Mouse (Mus musculus): ENCODE data around the gene Cyp4f16. TPM values are rescaled to one million over a fixed set of nuclear protein-coding genes. Genes with fewer than 3 reads are reported as not detected.
"Not testable (repeated sequence)": the region's sequence is repeated elsewhere in the genome, so short reads cannot be mapped to it uniquely, and the experiment has no call there.

Gene Cyp4f16
- total RNA-seq, 2 experiments from 2014 or later: 4.4 to 4.8 TPM

DNA sequence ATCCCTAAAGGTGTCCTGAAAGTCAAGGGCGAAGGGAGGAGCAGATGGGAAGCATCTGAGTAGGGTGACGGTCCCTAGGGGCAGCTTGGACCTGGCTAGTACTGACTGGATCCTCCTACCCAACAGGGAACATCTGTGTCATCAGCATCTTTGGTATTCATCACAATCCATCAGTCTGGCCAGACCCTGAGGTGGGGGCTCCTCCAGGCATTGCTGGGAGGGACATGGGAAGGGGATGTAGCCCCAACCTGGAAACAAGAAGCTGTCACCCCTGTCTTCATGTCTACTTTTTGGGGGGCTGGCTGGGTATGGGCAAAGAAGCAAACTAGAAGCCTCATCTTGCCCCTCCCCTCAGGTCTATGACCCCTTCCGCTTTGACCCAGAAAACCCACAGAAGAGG, 14.0 kb downstream of the Cyp4f16 start:
- not testable (repeated sequence) for DNase-seq

DNA sequence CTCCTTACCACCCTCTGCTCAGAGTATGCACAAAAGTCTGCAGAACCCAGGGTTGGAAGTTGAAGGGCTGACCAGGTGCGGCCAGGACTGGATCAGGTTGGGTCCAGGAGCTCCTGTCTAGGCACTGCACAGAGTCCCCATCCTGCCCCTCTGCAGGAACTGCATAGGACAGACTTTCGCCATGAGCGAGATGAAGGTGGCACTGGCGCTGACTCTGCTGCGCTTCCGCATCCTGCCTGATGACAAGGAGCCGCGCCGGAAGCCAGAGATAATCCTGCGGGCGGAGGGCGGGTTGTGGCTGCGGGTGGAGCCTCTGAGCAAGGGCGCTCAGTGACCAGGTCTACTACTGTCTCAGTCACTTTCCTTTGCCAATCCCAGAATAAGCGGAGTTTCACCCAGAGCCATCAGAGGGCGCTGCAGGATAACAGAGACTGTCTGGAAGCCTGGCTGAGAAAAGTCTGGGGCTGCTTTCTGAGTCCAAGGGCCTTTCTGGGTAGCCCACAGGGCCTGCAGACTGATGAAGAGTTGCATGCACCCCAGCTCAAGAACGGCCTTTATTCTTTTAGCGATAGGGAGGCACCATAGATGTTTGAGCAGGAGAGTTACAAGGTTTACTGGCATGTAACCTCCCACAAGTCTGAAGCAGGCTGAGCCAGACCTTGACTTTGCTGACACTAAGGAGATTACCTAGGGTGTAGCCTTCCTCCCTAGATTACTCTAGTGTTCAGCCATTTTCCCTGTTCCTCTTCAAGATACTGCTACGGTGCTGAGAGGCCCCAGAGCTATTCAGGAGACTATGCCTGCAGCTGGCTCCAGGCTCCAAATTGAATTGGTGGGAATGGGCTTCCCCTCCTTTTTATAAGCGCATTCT, 14.8 kb downstream of the Cyp4f16 start:
- peak; percentile 42 to 78 for DNase-seq

DNA sequence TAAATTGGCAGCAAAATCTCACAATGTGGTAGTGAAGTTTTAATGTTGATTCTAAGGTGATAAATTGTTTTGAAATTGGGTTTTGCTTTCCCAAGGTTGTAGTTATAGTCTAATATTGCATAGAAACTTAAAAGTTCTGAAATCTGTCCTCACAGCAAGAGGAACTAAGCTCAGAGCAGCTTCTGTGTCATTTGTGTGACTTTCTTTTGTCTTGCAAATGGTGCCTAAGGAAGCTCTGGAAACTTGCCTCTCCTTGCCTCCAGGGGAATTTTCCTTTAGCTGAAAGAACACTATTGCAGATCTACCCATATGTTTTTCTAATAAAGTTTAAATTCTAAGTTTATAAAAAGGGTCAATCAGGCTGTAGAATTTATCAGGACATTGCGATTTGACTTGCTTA, 16.7 kb downstream of the Cyp4f16 start:
- DNase-seq: not testable (repeated sequence)

DNA sequence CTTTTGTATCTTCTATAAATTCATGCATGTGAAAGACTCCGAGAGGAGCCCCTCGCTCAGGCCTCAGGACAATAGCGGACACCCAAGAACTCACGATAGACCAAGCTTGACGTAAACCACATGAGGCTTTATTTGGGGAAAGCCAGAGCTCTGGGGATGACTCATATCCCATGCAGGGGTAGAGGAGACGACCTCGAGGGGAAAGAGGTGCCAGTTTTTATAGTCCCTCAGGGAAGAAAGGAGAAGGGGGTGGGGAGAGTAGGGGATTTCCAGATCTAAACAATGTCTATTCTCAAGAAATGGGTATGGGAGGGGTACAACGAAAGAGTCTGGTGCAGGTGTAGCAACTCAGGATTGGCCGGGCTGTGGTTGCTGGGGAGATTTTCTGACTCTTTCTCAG, 18.0 kb downstream of the Cyp4f16 start:
- not testable (repeated sequence) for DNase-seq

DNA sequence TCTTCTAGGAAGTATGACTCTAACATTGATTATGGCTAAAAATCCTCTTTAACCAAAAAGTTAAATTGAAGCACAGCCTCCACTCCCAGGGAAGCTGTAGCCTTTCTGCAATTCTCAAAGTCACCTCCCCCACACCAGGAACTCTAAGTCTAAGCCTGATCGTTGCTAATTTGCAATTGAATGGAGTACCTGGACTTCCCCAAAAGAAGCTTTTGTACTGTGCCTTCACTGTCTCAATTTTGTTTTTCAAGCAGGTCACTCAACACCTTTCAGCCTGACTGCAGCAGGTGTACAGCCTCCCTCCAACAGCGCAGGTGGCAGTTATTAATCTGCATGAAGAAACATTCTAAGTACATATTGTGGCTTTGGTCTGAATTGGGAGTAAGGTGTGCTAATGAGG, 26.9 kb downstream of the Cyp4f16 start:
- not testable (repeated sequence) for DNase-seq

DNA sequence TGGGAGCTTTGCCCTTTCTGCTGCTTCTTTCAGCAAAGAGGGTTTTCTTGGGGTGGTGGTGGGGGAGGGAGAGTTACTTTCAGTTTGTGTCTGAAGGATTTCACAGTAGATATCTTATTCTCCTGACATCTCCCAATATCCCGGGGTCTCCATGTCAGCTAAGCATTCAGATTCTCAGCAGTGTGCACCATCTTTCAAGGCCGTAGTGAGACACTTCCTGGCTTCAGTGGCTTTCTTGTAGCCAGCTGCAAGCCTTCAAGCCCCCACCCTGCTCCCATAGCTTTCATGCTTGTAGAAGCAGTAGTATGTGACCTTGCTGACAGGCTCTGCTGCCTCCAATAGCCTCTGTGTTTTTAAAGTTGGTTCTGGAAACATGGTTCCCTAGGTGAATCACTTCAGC, 36.9 kb downstream of the Cyp4f16 start:
- not testable (repeated sequence) for DNase-seq

DNA sequence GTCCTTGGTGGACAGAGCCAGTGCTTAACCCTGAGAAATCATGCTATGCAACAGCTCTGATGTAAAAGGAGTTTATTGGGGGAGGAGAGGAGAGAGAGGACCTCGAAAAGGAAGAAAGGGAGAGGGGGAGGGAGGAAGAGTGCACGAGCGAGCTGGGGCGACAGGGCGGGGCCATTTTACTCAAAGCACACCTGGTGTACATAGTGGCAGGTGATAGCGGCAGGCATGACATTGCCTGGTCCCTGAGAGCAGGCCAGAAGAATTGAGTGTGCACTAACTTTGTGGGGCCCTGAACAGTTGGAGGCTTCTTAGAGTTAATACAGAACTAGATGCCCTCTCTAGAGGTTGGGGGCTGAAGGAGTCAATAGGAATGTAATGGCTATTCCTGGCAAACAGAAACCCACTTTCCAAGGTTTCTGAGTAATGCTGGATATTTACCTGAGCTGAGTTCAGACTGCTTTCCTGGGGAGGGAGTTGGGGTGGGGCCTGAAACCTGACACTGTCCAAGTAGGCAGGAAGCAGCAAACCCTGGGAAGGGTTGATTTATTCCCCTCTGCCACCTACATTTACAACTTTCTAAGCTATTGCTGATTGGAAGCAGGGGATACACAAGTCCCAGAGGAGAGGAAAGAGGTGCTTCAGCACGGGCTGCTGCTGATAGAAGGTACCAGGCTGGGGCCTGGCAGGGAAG, 41.3 kb downstream of the Cyp4f16 start:
- no peak for DNase-seq

DNA sequence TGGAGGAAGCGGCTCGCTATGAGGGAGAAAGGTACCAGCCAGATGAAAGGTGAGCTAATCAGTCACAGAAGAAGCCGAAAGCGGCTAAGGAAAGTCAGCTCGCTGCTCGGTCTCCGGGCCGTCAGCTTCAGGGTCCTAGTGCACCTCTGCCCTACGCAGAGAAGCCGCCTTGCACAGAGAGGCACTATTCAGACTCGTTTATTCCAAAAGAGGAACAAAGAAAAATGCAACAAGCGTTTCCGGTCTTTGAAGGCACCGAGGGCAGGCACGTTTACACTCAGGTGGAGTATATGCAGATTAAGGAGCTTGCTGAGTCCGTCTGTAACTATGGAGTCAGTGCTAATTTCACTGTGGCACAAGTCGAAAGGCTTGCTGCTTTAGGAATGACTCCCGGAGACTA, 60.1 kb downstream of the Cyp4f16 start:
- no peak for DNase-seq

Other genes with a start within 250 kb of the Cyp4f16 start
- gene Akap8, start 215.3 kb upstream of the Cyp4f16 start, total RNA-seq (2021): 10 to 100 TPM; 40.2 to 44.3 TPM
- 10 to 100 TPM; 39.1 to 44.6 TPM for gene Akap8l, start 186.0 kb upstream of the Cyp4f16 start, total RNA-seq (2021)
- gene Wiz, start 147.1 kb upstream of the Cyp4f16 start, total RNA-seq (2021): 10 to 100 TPM; 15.0 to 19.0 TPM
- gene Rasal3, start 133.0 kb upstream of the Cyp4f16 start, total RNA-seq (2021): 1 to 10 TPM in 1 of 2 experiments, under 1 TPM in 1; 0.97 to 4.4 TPM
- gene Pglyrp2, start 112.4 kb upstream of the Cyp4f16 start, total RNA-seq (2021): 1 to 10 TPM in 1 of 2 experiments, not detected in 1; 1.1 TPM
- not detected for gene Cyp4f39, start 83.8 kb upstream of the Cyp4f16 start, total RNA-seq (2021)
- 1 to 10 TPM; 4.7 to 5.8 TPM for gene Cyp4f17, start 30.5 kb upstream of the Cyp4f16 start, total RNA-seq (2021)
- gene Cyp4f37, start 84.8 kb downstream of the Cyp4f16 start, total RNA-seq (2021): not detected
- not detected for gene Cyp4f40, start 122.3 kb downstream of the Cyp4f16 start, total RNA-seq (2021)
- gene Cyp4f15, start 149.1 kb downstream of the Cyp4f16 start, total RNA-seq (2021): under 1 TPM in 1 of 2 experiments, not detected in 1; 0.31 TPM

All from heart, adult 18-20 months (tissue).